Mouse (Mus musculus): ENCODE results near the gene Zbed6.
A peak's percentile ranks its signal among the peaks of the same experiment; 100 is the strongest.

Gene Zbed6

DNA sequence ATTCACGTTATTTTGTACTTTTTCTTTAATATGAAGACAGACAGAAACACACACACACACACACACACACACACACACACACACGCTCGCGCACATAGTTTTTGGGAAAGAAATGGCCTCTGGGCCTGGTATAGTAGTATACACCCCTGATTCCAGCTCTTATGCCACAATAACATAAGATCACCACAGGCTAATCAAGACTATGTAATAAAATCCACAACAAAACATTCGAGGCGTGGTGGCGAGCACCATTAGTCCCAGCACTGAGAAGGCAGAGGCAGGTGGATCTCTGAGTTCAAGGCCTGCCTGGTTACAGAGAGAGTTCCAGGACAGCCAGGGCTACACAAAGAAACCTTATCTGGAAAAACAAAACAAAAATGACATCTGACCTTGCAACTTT lies 2.3 kb upstream of the Zbed6 start:
- no peak for DNase-seq (ENCODE audit: low read depth, low spot score)

DNA sequence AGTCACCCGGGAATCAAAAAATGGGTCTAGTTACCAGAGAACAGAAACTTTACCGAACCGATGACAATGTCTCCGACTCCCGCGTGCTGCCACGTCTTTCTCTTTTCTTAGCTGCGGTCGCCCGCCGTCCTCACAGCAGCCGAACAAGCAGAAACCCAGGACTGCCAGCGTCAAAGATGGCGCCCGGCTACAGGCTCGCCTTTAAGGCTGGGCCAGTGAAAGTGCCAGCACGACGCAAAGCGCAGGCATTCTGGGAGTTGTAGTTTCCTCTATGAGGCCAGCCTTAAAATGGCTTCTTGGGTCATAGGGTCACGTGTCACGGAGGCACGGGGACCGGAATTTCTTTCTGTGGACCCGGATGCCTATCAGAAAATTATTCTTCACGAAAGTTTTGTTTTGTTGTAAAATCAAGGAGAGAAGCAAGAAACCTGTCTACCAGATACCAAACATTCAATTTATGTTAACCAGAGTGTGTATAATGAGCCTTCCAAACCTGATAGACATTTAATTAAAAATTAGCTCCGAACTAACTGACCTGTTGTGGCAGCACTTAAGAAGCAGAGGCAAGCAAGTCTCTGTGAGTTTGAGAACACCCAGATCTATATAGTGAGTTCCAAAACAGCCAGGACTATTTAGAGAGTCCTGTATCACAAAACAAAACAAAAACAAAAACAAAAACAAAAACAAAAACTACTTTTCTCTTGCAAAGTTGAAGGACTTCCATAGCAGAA lies 683 bp upstream of the Zbed6 start, which contains the start of gene Gm38394:
Gm38394 (minus strand) TSS at position 116 of the 731 bp plus-strand sequence.
- peak; percentile 96 for DNase-seq (ENCODE audit: low read depth, low spot score)

DNA sequence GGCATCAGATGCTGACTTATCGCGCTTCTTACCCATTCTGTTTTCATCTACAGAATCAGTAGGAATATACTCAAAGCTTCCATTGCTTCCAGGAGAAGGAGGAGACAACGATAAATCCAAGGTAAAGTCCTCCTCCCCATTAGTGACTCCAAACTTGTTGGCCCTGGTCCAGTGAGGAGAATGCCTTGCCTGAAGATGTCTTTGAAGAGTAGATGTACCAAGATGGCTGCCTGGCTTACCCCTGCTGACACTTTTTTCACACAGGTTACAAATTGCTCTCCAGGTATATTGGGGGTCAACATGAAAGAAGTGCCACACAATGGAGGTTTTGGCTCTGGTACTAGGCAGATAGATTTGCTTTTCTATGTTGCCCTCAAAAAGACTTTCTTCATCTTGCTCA lies 1.8 kb downstream of the Zbed6 start:
- no peak for DNase-seq (ENCODE audit: low read depth, low spot score)

DNA sequence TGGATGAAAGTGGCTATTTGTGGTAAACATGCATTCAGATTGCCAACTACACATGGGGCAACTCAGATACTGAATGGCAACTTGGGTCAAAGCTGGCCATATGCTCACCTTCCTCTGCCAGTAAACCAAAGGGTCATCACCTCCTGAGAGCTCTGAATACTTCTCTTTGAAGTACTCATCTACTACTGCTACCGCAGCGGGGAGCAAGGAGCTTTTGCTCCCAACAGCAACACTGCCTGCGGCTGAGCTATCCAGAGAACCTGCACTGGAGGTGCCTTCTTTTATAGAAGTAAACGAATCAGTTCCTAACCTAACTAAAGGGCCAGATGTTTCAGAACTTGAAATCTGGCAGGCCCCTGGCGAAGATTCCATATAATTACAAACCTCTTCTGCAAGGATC lies 3.9 kb downstream of the Zbed6 start:
- DNase-seq (ENCODE audit: low read depth, low spot score), result no peak

DNA sequence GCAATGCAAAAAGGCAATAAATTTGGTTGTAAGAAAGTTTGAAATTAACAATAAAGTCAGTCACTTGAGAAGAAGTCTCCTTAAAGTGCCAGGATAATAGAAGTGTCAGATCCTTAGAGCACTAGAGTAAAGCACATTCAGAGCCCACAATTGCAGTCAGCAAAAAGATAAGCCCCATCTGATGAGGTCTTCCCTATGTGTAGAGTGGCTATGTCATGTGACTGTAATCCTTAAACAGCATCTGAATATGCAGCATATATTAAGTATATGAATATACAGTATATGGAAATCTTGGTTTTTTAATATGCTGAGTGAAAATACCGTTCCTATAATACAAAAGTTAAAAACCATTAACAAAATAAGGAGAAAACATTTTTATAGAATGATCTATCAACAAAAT lies 7.7 kb downstream of the Zbed6 start:
- DNase-seq (ENCODE audit: low read depth, low spot score), result no peak

DNA sequence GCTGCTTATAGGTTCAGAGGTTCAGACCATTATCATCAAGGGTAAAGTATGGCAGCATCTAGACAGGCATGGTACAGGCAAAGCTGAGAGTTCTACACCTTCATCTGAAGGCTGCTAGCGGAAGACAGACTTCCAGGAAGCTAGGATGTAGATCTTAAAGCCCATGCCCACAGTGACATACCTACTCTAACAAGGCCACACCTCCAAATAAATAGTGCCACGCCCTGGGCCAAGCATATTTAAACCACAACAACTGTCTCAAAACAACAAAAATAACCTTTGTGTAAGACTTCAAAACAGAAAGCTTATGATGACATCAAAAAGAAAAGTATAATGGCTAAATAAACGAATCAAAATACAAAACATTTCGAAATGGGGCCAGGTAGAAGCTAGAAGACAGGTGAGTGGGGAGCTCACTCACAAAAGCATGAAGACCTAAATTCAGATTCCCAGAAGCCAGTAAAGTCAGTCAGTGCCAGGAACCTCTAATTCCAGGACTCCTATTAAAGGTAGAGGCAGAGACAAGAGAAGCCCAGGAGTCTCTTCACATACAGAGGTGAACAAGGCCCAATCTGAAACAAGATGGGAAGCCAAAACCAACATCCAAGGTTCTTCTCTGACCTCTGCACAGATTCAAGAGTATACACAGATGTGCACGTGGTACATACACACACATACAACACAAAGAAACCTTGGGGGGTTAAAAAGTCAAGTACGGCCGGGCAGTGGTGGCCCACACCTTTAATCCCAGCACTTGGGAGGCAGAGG lies 10.2 kb downstream of the Zbed6 start:
- no peak for DNase-seq (ENCODE audit: low read depth, low spot score)

DNA sequence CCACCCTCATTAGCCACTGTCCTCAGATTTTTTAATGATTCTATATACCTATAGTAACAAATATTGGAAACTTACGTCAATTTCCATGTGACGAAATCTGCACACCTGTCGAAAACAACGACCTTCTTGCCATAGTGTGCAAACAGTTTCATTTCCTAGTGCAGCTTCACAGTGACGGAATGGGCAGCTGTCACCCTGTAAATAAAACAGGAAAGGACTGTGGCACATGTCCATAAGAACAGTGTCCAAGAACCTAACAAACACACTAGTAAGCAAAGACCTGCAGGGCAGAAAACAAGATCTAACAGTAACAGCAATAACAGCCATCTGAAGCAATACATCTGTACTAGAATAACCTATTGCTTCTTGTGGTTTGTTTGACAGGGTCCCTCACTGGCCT lies 15.0 kb downstream of the Zbed6 start:
- no peak for DNase-seq (ENCODE audit: low read depth, low spot score)

DNA sequence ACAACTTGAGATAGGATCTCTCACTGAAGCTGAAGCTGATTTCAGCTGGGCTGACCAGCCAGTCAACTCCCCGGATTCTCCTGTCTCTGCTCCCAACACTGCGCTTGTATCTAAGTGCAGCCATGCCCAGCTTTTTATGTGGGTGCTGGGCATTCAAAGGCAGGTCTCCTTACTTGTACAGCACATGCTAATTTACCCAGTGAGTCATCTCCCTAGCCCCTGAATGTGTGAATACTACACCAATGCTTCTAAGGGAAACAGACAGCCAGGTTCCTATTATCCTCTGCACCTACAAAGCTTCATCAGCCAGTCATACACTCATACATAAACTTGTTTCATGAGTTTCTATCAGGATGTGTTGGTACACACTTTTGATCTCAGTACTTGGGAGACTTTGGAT lies 19.5 kb downstream of the Zbed6 start:
- DNase-seq (ENCODE audit: low read depth, low spot score), result no peak

DNA sequence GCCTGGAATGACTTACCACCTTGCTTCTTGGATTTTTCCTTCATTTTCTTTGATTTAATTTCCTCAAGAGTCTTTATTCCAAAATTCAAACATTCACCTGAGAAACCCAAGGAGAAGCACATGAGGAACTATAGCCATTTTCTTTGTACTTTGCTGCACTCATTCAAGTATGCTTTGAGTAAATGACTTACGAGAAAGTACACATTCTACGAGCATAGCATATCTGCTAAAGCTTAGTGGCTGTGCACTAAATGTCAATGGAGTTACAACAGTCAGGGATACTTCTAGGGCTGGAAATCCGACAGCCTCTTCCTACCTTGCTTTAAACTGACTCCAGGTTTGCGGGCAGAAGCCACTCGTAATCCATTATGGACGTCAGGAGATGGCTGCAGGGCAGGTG lies 22.2 kb downstream of the Zbed6 start:
- no peak for DNase-seq (ENCODE audit: low read depth, low spot score)

DNA sequence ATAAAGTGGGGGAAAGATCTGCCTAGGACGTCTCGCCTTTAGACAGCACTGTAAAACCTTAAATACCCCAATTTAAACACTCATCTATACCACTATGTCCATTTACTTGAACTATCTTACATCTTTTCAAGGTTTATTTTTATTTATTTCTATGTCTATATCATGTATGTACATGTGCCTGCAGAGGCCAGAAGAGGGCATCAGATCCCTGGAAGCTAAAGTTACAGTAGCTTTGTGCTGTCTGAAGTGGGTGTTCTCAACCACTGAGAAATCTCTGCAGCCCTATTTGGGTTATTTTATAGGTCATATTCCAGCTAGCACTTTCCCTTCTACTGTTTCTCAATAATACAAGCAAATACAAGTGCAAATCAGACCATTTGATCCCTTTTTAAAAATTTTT lies 28.5 kb downstream of the Zbed6 start:
- no peak for DNase-seq (ENCODE audit: low read depth, low spot score)

DNA sequence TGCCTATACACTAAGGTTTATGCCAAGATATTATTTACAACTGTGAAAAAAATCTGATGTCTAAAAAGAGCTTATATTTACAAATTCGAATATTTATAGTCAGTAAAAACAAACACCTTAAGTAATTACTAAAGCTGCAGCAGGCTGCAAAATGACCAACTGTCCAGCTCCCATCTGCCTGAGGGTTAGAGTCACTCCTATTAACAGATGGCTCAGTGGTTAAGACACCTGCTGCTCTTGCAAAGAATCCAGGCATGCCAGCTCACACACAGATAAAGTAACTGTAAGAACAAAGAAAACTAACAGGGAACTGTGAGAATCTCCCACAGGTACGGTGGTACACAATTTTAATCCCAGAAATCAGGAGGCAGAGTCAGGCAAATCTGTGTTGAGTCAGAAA lies 35.6 kb downstream of the Zbed6 start:
- no peak for DNase-seq (ENCODE audit: low read depth, low spot score)

DNA sequence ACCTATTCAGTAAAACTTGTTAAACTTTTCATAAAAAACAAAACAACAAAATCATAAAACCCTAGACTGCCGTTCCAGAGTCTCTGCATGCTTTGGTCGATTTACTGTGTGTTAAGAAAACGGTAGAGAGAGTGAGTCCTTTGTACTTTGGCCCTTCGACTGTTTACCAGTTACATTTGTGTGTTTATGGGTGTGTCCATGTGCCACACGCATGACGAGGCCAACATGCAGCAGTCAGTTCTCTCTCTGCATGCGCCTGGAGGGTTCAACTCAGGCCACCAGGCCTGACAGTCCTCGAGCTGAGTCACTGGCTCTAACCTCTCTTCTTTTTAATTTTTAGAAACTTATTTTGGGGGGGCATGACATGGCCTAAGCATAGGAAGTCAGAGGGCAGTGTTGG lies 42.4 kb downstream of the Zbed6 start:
- DNase-seq (ENCODE audit: low read depth, low spot score), result no peak

DNA sequence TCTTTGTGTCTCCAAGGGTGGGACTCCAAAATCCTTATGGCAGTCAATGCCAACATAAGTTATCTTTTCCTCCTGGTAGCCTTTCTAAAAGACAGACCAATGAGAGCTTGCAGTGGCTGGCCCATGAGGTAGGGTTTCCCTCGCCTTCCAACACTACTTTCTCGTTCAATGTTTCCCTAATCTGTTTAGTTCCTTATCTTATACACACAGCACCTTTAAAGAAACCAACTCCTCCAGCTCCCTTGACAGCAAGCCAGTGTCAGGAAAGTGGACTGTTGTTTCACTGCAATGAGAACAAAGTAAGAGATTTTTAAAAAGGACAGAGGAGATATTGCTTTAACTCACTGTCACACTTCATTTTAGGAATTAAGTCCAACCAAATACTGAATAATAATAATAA lies 42.8 kb downstream of the Zbed6 start:
- no peak for DNase-seq (ENCODE audit: low read depth, low spot score)

DNA sequence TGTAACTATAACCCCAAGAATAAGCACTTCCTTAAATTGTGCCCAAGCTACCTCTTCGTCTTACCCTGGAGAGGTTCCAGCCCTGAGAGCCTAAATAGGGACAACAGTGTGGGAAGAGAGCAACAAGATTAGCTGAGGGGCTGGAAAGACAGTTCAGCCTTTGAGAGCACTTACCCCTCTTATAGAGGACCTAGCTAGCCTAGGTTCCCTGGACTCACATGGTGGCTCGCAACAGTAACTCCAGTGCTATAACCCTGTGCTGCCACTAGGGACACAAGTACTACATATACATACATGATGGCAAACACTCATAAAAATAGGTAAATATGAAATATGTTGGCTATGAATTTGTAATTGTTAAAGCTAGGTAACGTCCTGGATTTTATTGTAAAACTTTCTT lies 46.9 kb downstream of the Zbed6 start:
- no peak for DNase-seq (ENCODE audit: low read depth, low spot score)

DNA sequence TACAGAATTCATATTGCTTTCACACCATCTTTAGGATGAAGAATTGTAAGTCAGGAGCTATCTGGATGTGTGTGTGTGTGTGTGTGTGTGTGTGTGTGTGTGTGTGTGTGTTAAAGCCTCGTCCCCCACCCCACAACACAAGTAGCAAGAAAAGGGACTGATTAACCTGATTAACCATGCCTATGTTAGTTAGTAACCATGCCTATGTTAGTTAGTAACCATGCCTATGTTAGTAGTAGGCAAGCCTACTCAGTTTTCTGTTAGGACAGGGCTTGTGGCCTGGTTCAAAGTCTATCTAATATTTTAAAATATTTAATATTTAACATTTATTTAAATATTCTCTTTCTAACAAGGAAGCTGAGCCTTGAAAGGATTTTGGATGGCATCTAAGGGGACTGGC lies 49.2 kb downstream of the Zbed6 start:
- no peak for DNase-seq (ENCODE audit: low read depth, low spot score)

DNA sequence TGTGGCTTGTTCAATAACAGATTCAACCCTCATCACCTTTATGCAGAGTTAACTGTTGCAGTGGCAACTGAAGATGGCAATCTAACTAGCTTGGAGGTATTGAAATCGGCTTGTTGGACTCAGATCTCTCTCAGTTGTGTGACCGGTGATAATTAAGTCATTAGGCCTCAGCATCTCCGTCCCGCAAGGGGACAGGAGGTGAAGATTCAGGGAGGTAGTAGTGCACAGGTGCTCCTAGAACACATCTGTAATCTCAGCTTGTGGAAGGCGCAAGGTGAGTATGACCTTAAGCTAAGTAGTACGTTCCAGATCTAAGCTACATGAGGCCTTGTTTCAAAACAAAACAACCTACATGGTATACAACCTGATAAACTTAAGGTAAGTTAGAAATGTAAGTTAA lies 50.1 kb downstream of the Zbed6 start:
- no peak for DNase-seq (ENCODE audit: low read depth, low spot score)

DNA sequence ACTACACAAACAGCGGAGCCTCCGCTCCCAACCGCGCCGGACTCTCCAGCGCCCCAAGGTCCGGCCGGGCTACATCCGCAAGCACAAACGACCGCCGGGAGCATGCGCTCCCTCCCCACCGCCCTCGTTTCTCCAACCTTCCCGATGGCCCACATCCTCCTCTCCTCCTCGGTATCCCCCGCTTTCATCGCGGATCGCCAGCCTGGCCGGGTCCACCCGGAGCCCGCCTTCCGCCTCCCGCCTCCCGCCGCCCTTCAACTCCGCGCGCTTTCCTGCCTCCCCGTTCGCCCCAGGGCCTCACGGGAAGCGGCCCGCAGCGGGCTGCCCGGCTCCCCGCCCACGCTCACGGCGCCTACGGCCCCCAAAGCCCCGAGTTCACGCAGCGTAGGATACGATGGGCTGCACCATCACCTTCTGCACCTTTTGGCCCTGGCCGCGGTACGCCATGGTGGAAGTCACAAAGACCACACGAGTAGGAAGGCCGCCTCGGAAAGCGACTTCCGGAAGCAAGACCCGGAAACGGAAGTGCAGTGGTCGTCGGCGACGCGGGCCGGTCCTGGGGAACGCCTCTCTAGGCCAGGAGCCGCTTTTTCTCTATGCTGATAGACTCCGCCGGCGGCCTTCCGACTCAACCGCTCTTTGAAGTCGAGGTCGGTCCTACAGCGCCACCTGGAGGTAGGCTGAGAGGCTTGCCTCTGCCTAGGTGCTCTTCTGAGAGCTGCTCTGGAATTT lies 50.7 kb downstream of the Zbed6 start, which contains the start of gene Snrpe:
Snrpe (minus strand) TSS at position 521 of the 732 bp plus-strand sequence.
- peak; percentile 99 for DNase-seq (ENCODE audit: low read depth, low spot score)
